Mouse (Mus musculus): ENCODE measurements around the gene Rgs16.

DNA sequence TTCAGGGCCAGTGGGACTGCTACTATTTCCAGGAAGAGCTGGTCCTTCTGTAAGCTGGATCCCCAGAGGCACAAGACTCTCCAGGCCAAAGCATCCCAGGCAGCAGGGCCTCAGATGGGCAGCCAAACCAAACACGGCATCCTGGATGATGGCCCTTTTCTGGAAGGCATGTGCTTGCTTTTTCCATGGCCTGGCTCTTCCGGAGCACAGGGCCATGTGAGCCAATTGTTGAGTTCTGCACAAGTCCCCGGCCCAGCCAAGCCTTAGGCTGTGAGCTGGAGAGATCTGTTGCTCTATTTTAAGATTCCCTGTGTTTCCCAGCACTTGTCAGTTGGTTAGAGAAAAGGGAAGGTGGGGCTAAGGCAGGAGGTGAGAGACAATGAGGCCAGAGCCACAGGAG lies 9.5 kb upstream of the Rgs16 start:
- no peak for TF ChIP-seq ZC3H11A (IDR thresholded peaks at IDR 0.05; ENCODE audit: borderline replicate concordance, low read depth, low read length)
- no peak for TF ChIP-seq HCFC1 (IDR thresholded peaks at IDR 0.05; ENCODE audit: borderline replicate concordance, insufficient read depth, low read length)
- no peak for TF ChIP-seq MAFK (IDR thresholded peaks at IDR 0.05; ENCODE audit: insufficient read depth, low read depth, low read length)
- TF ChIP-seq ZNF384 (IDR thresholded peaks at IDR 0.05; ENCODE audit: low read depth, low read length): no peak
- no peak for TF ChIP-seq CHD2 (IDR thresholded peaks at IDR 0.05; ENCODE audit: low read depth, low read length)

Measured in ES-E14 (cell line).